Mouse (Mus musculus) common myeloid progenitor, adult 5-6 weeks (primary cell): Measurements from ENCODE around the gene Tuba8. TPM values are rescaled to one million over a fixed set of nuclear protein-coding genes. Genes with fewer than 3 reads are reported as not detected.

Experiments
- ATAC-seq: replicated peaks from 2 replicates; pipeline ENCODE4 v1.8.0; 2016; ENCODE audit warnings: low read depth, mild to moderate bottlenecking, moderate TSS enrichment, inconsistent platforms; ENCODE audit not compliant: poor library complexity, severe bottlenecking
- total RNA-seq: library from RNA; stranded (forward); fragments of 200-1000, 187-1606 nt; gene quantifications from 2 replicates; pipeline ENCODE4 v1.2.3, GENCODE M21; 2017

Gene Tuba8
- total RNA-seq, 1 experiment from 2014 or later = 40.7 TPM

- ATAC-seq = peak; percentile 27; the same call in 1 of the 2 replicates
Observed at GRCm38 (mm10) chr6:121274356-121274755, 63.9 kb downstream of the Tuba8 start.

Other genes starting within 250 kb of the Tuba8 start
- gene Mical3, start 79.7 kb upstream of the Tuba8 start, total RNA-seq = 22.0 and 24.3 TPM in 2 replicates
- 5.6 and 6.3 TPM in 2 replicates for gene Pex26, start 27.0 kb upstream of the Tuba8 start, total RNA-seq
- gene Usp18, start 35.2 kb downstream of the Tuba8 start, total RNA-seq = 2.6 and 9.0 TPM in 2 replicates
- gene Slc6a13, start 89.5 kb downstream of the Tuba8 start, total RNA-seq = 3.0 and 3.2 TPM in 2 replicates
- 0.10 TPM in 1 of 2 replicates, not detected in the other for gene Slc6a12, start 132.4 kb downstream of the Tuba8 start, total RNA-seq